Mouse (Mus musculus) lung, postnatal 36 days (tissue): ENCODE data around the gene Pbx3.

ENCODE experiments used
- DNase-seq: peaks from one replicate; pipeline ENCODE4 v3.0.0; 2022; ENCODE audit warnings: mixed read lengths

Pbx3 gene

DNA sequence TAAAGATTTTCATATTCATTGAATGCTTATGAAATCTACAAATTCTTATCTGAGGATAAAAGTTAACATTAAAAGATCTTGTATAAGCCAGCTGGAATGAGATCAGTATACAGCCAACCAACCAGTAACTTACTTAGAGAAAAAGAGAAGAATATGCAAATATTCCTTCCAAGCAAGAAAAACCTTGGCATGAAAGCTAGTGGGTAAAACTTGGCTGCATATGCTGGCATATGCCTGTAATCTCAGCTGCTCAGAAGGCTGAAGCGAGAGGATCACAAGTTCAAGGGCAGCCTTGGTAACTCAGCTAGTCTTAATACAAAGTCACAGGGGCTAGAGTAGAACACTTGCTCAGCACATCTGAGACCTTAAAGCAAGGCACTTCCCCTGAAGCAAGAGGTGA lies 153.8 kb downstream of the Pbx3 start:
- no peak for DNase-seq

DNA sequence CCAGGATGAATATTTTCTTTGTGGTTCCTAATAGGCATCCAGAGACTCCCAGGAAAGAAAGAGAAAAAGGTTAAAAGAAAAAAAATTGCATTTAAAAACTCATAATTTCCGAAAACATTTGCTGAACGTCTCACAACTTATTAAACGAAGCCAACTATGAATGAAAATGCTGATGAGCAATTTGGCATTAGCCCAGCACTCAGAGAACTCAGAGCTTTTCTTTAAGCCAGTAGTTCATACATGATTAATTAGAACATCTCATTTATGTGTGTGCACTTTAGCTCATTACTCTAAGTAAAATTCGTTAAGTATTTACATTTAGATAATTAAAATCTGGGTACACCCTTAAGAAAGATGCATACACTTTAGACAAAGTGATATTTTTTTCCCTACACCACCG lies 155.3 kb downstream of the Pbx3 start:
- no peak for DNase-seq

- no peak for DNase-seq
Measured at GRCm38 (mm10) chr2:34215496-34215895, 157.4 kb downstream of the Pbx3 start.

GRCm38 (mm10) chr2:34212418-34212817 lies 160.5 kb downstream of the Pbx3 start:
- no peak for DNase-seq

- DNase-seq, result no peak
Measured at GRCm38 (mm10) chr2:34204797-34205196, 168.1 kb downstream of the Pbx3 start.

DNA sequence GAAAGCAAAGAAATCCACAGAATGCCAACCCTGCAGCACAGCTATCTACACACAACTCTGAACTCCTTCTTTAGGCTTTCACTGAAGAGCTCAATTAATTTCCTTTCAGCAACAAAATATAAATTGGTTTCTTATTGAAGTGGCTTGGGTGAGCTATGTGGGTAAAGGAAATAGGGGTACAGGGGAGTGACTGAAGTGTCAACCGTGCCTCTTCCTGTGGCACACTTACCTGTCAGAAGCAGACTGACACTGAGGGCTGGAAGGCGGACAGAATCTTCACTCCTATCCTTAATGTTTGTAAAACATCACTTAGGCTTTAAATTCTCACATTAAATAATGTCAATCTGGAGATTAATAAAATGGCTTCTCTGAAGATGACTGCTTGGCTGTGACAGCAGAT lies 168.6 kb downstream of the Pbx3 start:
- DNase-seq, result no peak

DNA sequence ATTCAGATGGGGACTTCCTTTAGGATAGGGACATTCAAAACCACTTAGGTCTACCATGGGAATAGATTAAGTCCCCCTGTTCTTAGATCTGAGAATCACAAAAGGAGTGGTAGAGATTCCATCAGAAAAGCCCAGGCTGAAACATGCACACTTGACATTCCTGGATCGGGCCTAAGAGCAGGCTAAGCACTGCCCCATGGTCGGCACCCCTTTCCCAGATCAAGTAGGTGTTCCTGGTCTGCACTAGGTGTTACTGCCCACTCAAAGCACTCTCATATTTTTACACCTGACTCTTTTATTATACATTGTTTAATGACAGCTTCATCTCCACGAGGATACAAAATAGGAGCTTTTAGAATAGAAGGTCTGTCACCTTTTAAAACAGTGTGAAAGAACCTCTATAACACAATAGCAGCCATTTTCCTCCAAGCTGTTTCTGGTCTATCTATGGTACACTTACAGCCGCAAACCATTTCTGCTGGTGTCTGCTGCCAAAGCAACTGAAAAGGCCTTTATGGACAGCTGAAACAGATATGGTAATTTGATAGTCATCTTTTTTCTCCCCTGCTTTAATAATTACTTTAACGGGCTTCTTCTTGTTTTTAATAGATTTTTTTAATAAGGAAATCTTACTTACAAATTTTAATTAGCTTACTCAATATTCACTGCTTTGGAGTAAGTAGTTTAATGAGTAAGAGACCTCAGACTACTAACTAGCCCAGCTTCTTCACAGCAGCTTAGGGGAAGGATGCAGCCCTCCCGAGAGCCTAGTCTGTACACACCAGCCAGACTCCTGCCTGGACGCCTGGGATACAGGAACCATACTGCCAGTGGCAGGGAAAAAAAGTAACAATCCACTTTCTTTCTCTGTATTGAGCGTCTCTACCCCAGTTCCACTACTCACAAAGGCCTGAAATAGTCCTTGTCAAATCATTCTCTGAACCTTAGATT lies 178.8 kb downstream of the Pbx3 start:
- DNase-seq, result peak; percentile 17

DNA sequence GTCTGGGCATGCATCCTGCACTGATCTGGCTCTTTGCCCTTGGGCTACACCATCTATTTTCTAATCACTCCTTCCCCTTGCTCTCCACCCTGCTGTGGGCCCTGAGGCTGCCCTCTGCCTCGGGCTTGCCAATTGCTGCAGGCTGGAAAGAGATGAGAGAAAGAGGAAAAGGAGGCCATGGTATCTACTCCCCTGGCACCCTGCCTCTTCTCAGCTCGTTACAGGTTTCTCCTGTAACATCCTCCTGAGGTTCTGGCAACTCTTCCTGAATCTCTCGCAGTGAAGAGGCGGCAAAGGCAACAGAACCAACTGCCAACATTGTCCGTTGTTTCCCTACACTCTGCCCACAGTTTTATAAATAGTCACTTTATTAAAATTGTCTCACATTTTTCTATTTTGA lies 179.7 kb downstream of the Pbx3 start:
- DNase-seq, result no peak

- DNase-seq, result peak; percentile 4
Measured at GRCm38 (mm10) chr2:34187366-34187765, 185.6 kb downstream of the Pbx3 start.

- no peak for DNase-seq
Measured at GRCm38 (mm10) chr2:34181600-34181999, 191.3 kb downstream of the Pbx3 start.

- no peak for DNase-seq
Measured at GRCm38 (mm10) chr2:34179299-34179698, 193.6 kb downstream of the Pbx3 start.

DNA sequence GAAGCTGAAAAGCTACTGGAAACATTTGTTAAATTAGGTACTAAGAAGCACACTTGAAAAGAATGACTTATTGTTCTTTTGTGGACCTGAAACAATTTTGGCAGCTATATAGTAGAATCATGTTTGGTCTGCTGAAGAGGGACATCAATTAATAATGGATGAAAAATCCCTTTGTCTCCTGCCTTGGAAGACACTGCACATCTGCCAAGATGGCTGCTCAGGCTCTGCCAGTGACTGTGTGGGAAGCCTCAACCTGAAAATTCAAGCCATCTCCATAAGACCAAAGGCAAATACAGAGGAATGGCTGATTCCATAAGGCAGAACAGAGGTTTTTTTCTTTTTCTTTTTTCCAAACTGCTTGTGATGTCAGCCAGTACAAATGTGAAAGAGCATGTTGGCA lies 194.3 kb downstream of the Pbx3 start:
- no peak for DNase-seq

GRCm38 (mm10) chr2:34170424-34170823 lies 202.5 kb downstream of the Pbx3 start:
- no peak for DNase-seq

GRCm38 (mm10) chr2:34169626-34170025 lies 203.3 kb downstream of the Pbx3 start:
- no peak for DNase-seq

GRCm38 (mm10) chr2:34168191-34168590 lies 204.8 kb downstream of the Pbx3 start:
- DNase-seq, result no peak

DNA sequence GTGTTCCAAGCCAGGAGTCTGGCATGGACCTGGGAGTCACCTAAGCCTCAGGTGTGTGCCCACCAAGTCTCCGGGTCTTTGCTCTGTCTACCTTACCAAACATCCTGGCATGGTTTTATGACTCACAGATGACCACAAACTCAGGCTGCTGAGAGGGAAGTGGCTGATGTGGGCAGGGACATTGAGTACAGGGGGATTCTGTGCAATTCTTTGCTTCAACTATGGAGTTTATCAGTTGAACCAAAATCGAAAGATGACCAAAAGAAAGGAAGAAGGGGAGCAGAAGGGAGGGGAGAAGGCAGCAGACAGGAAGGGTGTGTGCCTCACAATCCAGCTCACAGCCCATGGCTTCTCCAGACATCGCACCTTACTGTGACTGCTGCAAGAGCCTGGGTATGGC lies 210.5 kb downstream of the Pbx3 start:
- no peak for DNase-seq

DNA sequence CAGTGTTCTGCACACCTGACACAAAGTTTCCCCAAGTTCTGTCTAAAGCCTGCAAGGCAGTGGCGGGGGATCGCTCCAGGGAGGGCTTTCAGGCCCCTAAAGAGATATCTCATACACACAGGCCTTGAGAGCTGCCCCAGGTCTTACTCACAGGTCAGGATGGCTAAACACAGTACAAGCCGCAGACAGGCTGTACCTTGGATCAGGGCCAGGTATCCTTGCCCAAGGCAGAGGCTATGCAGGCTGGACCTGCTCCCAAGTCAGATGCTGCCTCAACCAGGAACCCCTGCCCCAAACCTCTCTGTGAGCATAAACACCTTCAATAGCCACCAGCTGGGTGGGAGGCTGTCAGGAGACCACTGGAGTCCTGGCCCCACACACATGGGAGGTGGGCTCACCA lies 215.2 kb downstream of the Pbx3 start:
- no peak for DNase-seq

DNA sequence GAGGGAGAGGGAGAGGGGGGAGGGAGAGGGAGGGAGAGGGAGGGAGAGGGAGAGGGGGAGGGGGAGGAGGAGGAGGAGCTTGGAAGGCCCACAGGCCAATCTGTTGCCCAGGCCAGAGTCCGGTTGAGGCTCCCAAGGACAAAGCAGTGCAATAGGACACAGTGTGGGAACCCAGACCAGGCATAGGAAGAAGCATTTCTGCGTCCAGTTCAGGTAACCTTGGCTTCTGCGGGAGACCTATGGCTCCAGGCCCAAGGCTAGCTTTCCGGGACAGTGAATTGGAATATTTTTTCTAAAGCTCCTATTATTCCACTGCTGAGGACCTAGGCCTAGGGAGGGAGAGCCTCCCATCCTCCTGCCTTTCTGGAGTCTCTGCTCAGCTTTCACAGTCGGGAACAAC lies 218.1 kb downstream of the Pbx3 start:
- DNase-seq, result no peak

DNA sequence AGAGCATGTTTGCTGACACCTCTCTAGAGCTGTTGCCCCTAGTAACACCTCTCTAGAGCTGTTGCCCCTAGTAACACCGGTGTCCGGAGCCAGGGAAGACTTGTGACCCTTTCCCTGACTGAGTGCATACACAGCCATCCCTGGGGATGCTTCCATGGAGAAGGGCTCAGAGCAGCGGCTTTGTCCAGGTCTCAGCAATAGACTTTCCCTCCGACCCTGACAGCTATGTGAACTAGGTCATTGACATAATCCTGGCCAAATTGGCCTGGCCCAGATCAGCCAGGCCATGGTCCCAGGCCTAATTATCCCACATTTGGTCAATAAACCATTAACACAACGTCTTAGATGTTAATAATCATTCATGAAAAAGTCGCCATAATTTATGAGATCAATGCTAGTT lies 219.6 kb downstream of the Pbx3 start:
- no peak for DNase-seq

- no peak for DNase-seq
Measured at GRCm38 (mm10) chr2:34150560-34150959, 222.4 kb downstream of the Pbx3 start.

DNA sequence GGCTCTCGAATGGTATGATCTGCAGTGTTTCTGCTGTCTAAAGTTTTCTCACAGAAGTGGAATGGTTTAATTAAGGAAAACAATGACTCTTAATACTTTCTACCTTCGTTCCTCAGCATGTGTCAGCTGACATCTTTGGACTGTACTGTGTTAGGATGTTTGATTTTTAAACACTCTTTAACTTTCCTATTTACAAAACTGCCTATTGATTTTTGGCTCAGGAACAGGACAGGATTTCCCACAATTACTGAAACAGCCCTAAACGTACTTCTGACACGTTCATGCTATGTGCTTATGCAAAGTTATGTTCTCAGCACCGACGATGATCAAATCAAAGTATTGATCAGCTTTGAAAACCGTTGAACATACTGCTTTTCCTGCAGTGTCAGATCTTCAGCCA lies 224.7 kb downstream of the Pbx3 start:
- DNase-seq, result no peak

- DNase-seq, result no peak
Measured at GRCm38 (mm10) chr2:34147476-34147875, 225.5 kb downstream of the Pbx3 start.

DNA sequence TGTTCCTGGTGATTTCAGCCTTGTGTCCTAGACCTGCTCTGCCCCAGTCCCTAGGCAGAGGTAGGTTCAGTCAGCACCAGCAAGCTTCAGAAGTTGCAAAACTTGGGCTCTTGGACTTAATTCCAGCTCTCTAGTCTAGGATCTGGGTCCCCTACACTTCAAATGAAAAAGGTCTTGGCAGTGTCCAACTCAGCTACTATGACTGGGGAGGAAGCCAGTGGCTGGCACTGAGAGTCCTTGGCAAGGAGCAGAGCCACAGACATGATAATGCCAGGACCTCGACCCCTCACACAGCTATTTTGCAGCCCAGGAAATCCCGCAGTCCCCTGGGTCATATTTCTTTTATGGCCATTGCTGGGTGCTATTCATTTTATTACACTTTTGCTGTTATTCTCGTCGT lies 225.9 kb downstream of the Pbx3 start:
- no peak for DNase-seq

GRCm38 (mm10) chr2:34146431-34146830 lies 226.5 kb downstream of the Pbx3 start:
- no peak for DNase-seq
